25 mouse cellular contexts compared by ENCODE assay signal in genomic region chr3:81750164-81750563, GRCm38 (mm10).
"Had no signal": no experiment of that assay in that cellular context is flagged by ENCODE, and none has a peak within 500 bp of the region (broad histone marks: within the 10 kb centered on the region; RNA-seq: fewer than 3 reads in every experiment).

No protein-coding gene starts in this region.

- H3K9ac ChIP-seq: hindbrain, embryonic 13.5 days; hindbrain, embryonic 15.5 days; kidney, embryonic 15.5 days; liver, embryonic 13.5 days; liver, embryonic 15.5 days had no signal

- H3K27ac ChIP-seq: heart, adult 2 months; hindbrain, embryonic 10.5 days; hindbrain, embryonic 13.5 days; hindbrain, embryonic 15.5 days; hindbrain, postnatal 0 days; kidney, embryonic 15.5 days; kidney, postnatal 0 days; layer of hippocampus, adult 2 months; left cerebral cortex, adult 2 months; liver, embryonic 13.5 days; liver, embryonic 15.5 days had no signal

- H3K4me3 ChIP-seq: heart, adult 2 months; hindbrain, embryonic 10.5 days; hindbrain, embryonic 13.5 days; hindbrain, embryonic 15.5 days; kidney, embryonic 15.5 days; layer of hippocampus, adult 2 months; left cerebral cortex, adult 2 months; liver, embryonic 13.5 days; liver, embryonic 15.5 days had no signal

- H3K27me3 ChIP-seq: hindbrain, embryonic 13.5 days; hindbrain, embryonic 15.5 days; kidney, embryonic 15.5 days; liver, embryonic 13.5 days; liver, embryonic 15.5 days had no signal

- H3K4me2 ChIP-seq: heart, embryonic 11.5 days; hindbrain, embryonic 13.5 days; hindbrain, embryonic 15.5 days; kidney, embryonic 15.5 days; liver, embryonic 11.5 days; liver, embryonic 13.5 days; liver, embryonic 15.5 days had no signal

- H3K9me3 ChIP-seq: hindbrain, embryonic 10.5 days; hindbrain, embryonic 13.5 days; hindbrain, embryonic 15.5 days; kidney, embryonic 15.5 days; liver, embryonic 13.5 days; liver, embryonic 15.5 days had no signal

- ATAC-seq: hindbrain, postnatal 0 days; intestine, embryonic 16.5 days had no signal

- DNase-seq: gastrocnemius, postnatal 14 days; gastrocnemius, postnatal 36 days; heart, adult 11 months; heart, adult 2 months; heart, postnatal 10 days; heart, postnatal 4 days; kidney, adult 11 months; kidney, adult 2 months; kidney, adult 9 months; kidney, postnatal 14 days; kidney, postnatal 36 days; liver; liver, embryonic 13.5 days had no signal

- H3K36me3 ChIP-seq: hindbrain, embryonic 10.5 days; hindbrain, embryonic 13.5 days; hindbrain, embryonic 15.5 days; kidney, embryonic 15.5 days; liver, embryonic 13.5 days; liver, embryonic 15.5 days had no signal

- H3K4me1 ChIP-seq: hindbrain, embryonic 10.5 days; hindbrain, embryonic 13.5 days; hindbrain, embryonic 15.5 days; kidney, embryonic 15.5 days; liver, embryonic 13.5 days; liver, embryonic 15.5 days had no signal
